Mouse (Mus musculus): ENCODE measurements around the gene Mrgpra2a.
"Not testable (repeated sequence)": the region's sequence is repeated elsewhere in the genome, so short reads cannot be mapped to it uniquely, and the experiment has no call there.

The Mrgpra2a gene

GRCm38 (mm10) chr7:47452015-47452414, at the start of gene Mrgpra2a:
Gene Mrgpra2a (minus strand): TSS chr7:47452139.
- not testable (repeated sequence) for DNase-seq

GRCm38 (mm10) chr7:47491266-47491665, 39.3 kb upstream of the Mrgpra2a start:
- DNase-seq, result not testable (repeated sequence)

GRCm38 (mm10) chr7:47489438-47489837, 37.5 kb upstream of the Mrgpra2a start:
- DNase-seq, result not testable (repeated sequence)

- not testable (repeated sequence) for DNase-seq
Measured at GRCm38 (mm10) chr7:47483181-47483580, 31.2 kb upstream of the Mrgpra2a start.

- DNase-seq, result not testable (repeated sequence)
Measured at GRCm38 (mm10) chr7:47473904-47474303, 22.0 kb upstream of the Mrgpra2a start.

- not testable (repeated sequence) for DNase-seq
Measured at GRCm38 (mm10) chr7:47465278-47465981, 13.5 kb upstream of the Mrgpra2a start.

- DNase-seq, result not testable (repeated sequence)
Measured at GRCm38 (mm10) chr7:47445729-47446128, 6.2 kb downstream of the Mrgpra2a start.

- DNase-seq, result not testable (repeated sequence)
Measured at GRCm38 (mm10) chr7:47436463-47436862, 15.5 kb downstream of the Mrgpra2a start.

GRCm38 (mm10) chr7:47427815-47428508, 24.0 kb downstream of the Mrgpra2a start:
- not testable (repeated sequence) for DNase-seq

- DNase-seq, result no peak
Measured at GRCm38 (mm10) chr7:47410602-47411001, 41.3 kb downstream of the Mrgpra2a start.

GRCm38 (mm10) chr7:47409545-47409944, 42.4 kb downstream of the Mrgpra2a start:
- DNase-seq, result no peak

- no peak for DNase-seq
Measured at GRCm38 (mm10) chr7:47401125-47401524, 50.8 kb downstream of the Mrgpra2a start.
